Mouse (Mus musculus) liver, embryonic 14.5 days (tissue): ENCODE data around the gene Nrxn1.
"Not testable (repeated sequence)": the region's sequence is repeated elsewhere in the genome, so short reads cannot be mapped to it uniquely, and the experiment has no call there.

Experiments used
- CTCF ChIP-seq: IDR thresholded peaks from 2 replicates; pipeline ENCODE4 v1.5.1; 2016; ENCODE audit warnings: antibody characterized with exemption, low read depth, control low read depth
- EP300 ChIP-seq: IDR thresholded peaks from 2 replicates; pipeline ENCODE4 v1.6.1; 2016; ENCODE audit warnings: antibody characterized with exemption, low read depth

DNA sequence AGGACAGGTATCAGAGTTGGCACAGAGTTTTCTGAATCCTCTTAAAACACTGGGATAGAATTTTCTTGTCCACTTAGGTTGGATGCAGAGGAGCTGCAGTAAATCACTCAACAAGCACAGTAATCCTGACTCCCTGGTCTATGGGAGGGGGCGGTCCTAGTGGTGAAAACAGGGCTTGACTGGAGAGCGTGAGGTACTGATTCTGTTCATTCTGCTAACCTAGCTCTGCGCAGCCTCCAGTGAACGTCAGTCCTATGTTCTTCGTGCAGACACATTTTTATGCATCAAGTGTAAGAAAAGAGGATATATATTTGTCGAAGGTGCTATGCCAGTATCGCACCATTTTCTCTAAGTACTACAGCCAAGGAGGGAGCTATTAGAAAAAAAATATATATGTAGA lies 588.9 kb downstream of the Nrxn1 start:
- not testable (repeated sequence) for TF ChIP-seq EP300, CTCF
